Mouse (Mus musculus) cerebellum, adult 11-12 months (tissue): ENCODE data around the gene Napepld.
A peak's percentile ranks its signal among the peaks of the same experiment; 100 is the strongest.
"Not testable (repeated sequence)": the region's sequence is repeated elsewhere in the genome, so short reads cannot be mapped to it uniquely, and the experiment has no call there.

ENCODE experiments used
- DNase-seq: peaks from one replicate; pipeline ENCODE4 v3.0.0; 2022

Napepld gene

DNA sequence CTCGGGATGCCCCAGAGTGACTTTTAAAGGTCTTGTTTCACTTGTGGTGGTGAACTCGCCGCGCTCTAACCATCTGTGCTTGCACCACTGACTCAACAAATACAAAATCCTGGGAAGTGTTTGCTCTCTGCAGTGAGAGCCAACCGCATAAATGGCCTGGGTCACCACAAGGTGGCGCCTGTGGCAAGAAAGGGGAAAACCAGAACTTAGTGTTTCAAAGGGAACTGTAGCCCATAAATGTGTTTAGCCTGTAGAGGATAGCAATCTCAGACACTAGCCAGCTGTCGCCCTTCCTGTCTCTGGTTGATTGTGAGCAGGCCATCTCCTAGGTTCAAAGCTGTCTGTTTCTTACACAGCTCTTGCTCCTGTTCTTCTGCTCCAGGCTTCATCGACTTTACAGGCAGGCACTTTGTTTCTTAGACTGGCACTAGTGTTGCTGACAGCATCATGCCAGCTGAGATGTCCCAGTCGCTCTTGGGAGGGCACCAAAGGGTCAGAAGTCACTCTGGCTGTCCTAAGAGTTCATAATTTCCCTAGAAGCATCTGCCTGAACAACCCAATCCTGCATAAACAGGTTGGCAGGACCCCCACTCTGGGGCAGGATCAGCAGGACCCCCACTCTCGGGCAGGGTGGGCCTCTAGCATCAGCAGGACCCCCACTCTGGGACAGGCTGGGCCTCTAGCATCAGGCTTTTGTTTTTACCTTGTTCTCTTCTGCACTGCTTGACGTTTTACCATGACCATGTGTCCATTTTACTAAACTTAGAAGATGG is 42.4 kb downstream of the Napepld start:
- peak; percentile 53 for DNase-seq

DNA sequence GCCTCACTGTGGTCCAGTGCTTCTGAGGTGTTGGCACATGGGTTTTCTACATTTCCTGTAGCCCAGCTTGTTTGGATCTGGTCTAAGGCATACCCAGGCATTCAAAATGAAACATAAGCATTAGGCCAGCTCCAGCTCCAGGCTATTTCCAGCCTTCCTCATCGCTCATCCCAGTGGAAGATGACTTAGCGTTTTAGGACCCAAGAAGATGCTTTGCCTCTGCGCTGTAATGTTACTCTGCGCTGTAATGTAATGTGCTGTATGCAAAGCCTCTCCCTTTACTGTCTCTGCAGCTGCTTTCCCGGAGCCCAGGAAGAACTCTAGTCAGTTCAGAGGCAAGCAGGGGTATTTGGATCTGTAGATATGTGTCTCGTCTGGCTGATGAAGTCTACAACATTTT is 43.2 kb downstream of the Napepld start:
- DNase-seq: no peak

DNA sequence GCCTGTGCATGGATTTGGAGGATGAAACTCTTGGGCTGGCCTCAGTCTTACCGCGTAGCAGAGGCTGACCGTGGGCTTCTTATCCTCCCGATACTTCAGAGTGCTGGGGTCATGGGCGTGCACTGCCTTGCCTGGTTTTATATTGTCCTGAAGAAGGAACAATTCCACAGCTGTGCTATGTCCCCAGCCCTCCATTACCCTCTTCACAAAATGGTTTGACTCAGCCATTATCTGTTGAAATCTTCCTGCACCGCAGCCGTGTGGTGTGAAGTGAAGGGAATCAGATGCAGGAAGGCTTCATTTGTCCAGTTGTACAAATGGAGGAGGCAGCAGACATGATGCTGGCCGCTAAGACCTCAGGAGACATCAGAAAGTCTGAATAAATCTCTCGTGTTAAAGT is 44.3 kb downstream of the Napepld start:
- no peak for DNase-seq

GRCm38 (mm10) chr5:21651885-21652612 is 49.1 kb downstream of the Napepld start:
- DNase-seq: no peak

DNA sequence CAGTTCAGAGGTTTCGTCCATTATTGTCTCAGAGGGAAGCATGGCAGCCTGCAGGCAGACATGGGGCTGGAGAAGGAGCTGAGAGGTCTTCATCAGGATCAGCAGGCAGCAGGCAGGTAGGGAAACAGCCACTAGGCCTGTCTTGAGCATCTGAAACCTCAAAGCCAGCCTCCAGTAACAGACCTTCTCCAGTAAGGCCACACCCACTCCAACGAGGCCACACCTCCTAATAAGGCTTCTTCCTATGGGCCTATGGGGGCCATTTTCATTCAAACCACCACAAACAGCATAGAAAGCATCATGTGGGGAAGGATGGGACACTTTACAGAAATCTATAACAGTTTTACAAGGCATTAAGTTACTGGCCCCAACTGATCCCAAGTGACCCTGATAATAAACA is 50.5 kb downstream of the Napepld start:
- no peak for DNase-seq

DNA sequence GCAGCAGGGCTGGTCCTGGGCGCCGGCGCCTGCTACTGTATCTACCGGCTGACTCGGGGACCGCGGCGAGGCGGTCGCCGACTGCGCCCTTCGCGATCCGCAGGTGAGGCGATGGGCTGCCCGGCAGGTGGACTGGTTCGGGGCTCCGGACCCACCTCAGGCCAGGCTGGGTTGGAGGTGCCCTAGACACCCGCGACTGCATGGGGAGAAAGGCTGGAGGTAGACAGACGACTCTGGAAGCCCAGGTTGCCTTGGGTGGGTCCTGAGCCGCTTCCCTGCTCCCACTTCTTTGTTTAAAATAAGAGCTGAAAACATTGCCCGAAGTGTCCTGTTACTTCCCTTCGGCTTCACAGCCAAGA is 55.1 kb downstream of the Napepld start:
- DNase-seq: no peak

DNA sequence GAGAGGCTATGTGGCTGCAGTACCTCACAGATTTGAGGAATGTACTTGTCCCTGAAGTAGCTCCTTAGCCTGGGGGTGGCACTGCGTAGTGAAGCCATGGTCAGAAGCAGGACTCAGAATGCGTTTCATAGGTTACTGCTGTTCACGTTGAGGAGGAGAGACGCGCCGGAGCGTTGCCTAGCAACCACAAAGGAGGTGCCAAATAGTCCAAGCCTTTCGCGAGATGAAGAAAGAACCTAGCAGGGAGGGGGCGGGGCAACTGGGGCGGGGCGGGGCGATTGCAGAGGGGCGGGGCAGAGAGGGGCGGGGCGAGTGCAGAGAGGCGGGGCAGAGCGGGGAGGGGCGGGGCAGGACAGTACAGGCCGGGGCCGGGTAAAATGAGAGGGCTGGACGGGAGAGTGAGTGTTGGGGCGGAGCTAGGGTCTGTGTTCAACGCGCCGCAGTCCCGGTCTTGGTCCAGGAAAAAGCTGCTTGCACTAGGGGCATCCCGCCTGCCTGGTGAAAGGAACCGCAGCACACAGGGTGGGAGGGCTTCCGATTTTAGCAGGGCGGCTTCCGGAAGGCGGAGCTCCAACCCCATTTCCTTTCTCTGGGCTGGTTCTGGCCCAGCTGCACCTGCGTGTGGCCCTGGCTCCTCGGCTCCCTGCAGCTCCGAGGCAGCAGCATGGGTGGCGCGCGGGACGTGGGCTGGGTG is 55.6 kb downstream of the Napepld start, which contains the start of the genes Fbxl13 and Armc10:
TSS of gene Fbxl13 (minus strand) at position 196 of the 694 bp plus-strand sequence.
TSS of gene Armc10 (plus strand) at position 375 of the 694 bp plus-strand sequence.
- peak; percentile 88 for DNase-seq

- no peak for DNase-seq
Measured at GRCm38 (mm10) chr5:21644891-21645438, 56.2 kb downstream of the Napepld start.

DNA sequence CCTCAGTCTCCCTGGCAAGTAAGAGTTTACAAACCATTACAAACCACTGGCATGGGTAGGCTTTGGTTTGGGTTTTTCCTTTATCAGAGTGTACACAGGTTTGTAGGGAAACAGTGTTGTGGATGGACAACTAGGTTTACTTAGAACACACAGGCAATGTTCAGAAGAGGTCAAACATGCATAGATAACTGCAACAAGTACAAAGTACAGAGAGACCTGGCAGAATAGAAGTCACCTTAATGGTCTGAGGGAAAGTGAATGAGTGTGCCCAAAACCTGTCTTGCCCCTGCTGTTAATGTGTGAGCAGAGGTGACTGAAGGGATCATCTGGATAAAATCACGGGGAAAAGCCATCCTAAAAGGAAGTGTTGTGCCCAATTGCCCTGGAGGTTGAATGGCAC is 57.6 kb downstream of the Napepld start:
- no peak for DNase-seq

DNA sequence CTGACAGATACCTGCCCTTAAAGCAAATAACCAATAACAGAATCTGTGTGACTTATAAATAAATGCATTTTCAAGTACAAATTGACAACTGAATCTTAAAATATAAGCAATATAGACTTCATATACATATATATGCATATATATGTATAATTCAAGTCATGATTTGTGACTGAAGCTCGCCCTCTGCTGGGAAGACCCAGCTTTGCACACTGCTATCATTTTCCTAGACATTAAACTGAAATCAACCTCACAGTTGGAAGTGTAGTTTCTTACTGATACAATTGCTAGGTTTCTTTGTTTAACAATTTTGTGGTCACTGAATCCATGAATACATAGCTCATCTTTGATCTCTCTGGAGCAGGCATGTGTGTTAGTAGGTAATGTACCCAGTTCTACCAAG is 60.2 kb downstream of the Napepld start:
- DNase-seq: no peak

- no peak for DNase-seq
Measured at GRCm38 (mm10) chr5:21625916-21626315, 75.3 kb downstream of the Napepld start.

GRCm38 (mm10) chr5:21616450-21617009 is 84.7 kb downstream of the Napepld start:
- DNase-seq: no peak

DNA sequence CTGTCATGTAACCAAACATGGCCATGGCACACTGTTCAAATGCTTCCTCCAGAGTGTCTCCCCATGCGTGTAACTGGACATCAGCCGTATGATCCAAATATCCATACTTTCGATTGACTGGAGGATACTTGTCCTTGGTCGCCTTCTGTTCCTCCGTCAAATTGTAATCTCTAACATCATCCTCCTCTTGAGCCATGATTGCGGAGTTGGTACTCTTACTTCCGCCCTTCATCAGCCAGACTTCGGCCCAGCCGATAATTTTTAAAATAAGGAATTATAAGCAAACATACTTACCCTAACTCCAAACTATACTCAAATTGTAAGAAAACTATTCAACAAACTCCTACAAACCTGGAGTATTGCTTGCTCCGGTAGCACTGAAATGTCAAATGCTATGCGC is 86.9 kb downstream of the Napepld start:
- DNase-seq: not testable (repeated sequence)
